Mouse (Mus musculus) cerebellum, adult 2 months (tissue): ENCODE data around the gene Tanc1. TPM values are rescaled to one million over a fixed set of nuclear protein-coding genes. Genes with fewer than 3 reads are reported as not detected.
"Not testable (repeated sequence)": the region's sequence is repeated elsewhere in the genome, so short reads cannot be mapped to it uniquely, and the experiment has no call there.

Experiments
- DNase-seq, 2 experiments: peaks; one replicate each; pipeline ENCODE4 v3.0.0; 2021
- H3K27ac ChIP-seq: fragments of 200-500 bp; 2 replicates; pipeline ENCODE4 v1.5.1; 2012; ENCODE audit warnings: low read length, control low read depth, inconsistent platforms; ENCODE audit not compliant: insufficient read depth
- H3K27me3 ChIP-seq: fragments of 200-500 bp; 2 replicates; pipeline ENCODE4 v1.6.1; 2012; ENCODE audit warnings: inconsistent platforms, mild to moderate bottlenecking, low read length, moderate library complexity; ENCODE audit not compliant: control insufficient read depth, insufficient read depth
- H3K4me1 ChIP-seq: fragments of 200-500 bp; 2 replicates; pipeline ENCODE4 v1.6.1; 2011; ENCODE audit warnings: low read length; ENCODE audit not compliant: control insufficient read depth, insufficient read depth
- H3K4me3 ChIP-seq: fragments of 200-500 bp; replicated peaks from 2 replicates; pipeline ENCODE3; 2011; ENCODE audit warnings: mild to moderate bottlenecking, low read depth, low read length, control low read depth; ENCODE audit not compliant: insufficient read depth
- CTCF ChIP-seq: fragments of 200-500 bp; IDR thresholded peaks from 2 replicates; pipeline ENCODE4 v1.5.1; 2011; ENCODE audit warnings: low read depth, mild to moderate bottlenecking, control low read depth, low read length, moderate library complexity, borderline replicate concordance; ENCODE audit not compliant: insufficient read depth
- POLR2A ChIP-seq: fragments of 200-500 bp; IDR thresholded peaks from 2 replicates; pipeline ENCODE4 v1.6.1; 2011; ENCODE audit warnings: low read length, control low read depth, borderline replicate concordance; ENCODE audit not compliant: insufficient read depth
- WGBS: fragments of 180-500 bp; shearing (Covaris S2); methylation state at CpG from one replicate; pipeline ENCODE4 v1.1.7; 2018; 5-methylcytosine and 5-hydroxymethylcytosine counted together
- polyA plus RNA-seq: library from polyadenylated mRNA; depleted of rRNA; stranded (reverse); fragments of >200 nt; gene quantifications from 2 replicates; pipeline ENCODE4 v1.2.3, GENCODE M21; 2012

The Tanc1 gene
- polyA plus RNA-seq, 1 experiment: 40.7 TPM

- no peak for DNase-seq
- TF ChIP-seq POLR2A: no peak
- TF ChIP-seq CTCF: no peak
- Histone ChIP-seq H3K4me1 (peaks cover 7% of the 10 kb centered on the region; the same call in 1 of the 2 replicates), H3K27ac (no peak overlapping the region), H3K27me3 (no peaks in the 10 kb centered on the region), H3K4me3 (no peak overlapping the region)
- 70% methylated on average over 21 of the region's 21 CpGs for WGBS
Observed at GRCm38 (mm10) chr2:59843156-59843555, 231.3 kb downstream of the Tanc1 start.

DNA sequence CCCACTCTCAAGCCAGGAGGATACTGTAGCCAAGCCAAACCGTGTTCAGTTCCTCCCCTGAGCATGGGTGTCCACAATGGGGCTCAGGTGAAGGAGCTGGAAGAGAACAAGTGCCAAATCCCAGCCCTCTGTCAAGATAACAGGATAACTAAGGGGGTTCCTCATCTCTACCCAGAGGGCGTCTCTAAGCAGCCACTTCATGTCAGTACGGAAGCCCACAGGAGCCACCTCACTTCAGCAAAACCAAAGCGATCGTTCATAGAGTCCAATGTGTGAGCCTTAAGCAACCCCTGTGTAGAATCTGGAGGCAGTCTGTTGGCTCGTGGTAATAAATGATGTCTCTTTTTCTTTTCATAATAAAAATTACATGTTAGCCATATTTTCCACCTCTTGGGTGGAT lies 232.0 kb downstream of the Tanc1 start:
- WGBS: 82% methylated on average over 6 of the region's 6 CpGs
- Histone ChIP-seq H3K27me3 (no peaks in the 10 kb centered on the region), H3K4me3 (no peak overlapping the region), H3K27ac (no peak overlapping the region), H3K4me1 (peaks cover 7% of the 10 kb centered on the region; the same call in 1 of the 2 replicates)
- TF ChIP-seq CTCF: no peak
- no peak for TF ChIP-seq POLR2A
- DNase-seq: no peak

- 91% methylated on average over 5 of the region's 5 CpGs for WGBS
- H3K4me3 ChIP-seq, H3K27me3 ChIP-seq, H3K4me1 ChIP-seq, H3K27ac ChIP-seq, DNase-seq: not testable (repeated sequence)
Observed at GRCm38 (mm10) chr2:59851885-59852284, 240.0 kb downstream of the Tanc1 start.

GRCm38 (mm10) chr2:59852916-59853315 lies 241.1 kb downstream of the Tanc1 start:
- H3K4me3 ChIP-seq: no peak overlapping the region
- DNase-seq: no peak
- no peaks in the 10 kb centered on the region for H3K27me3 ChIP-seq
- no peak for TF ChIP-seq CTCF
- no peak for TF ChIP-seq POLR2A
- 64% methylated on average over 11 of the region's 11 CpGs for WGBS
- H3K4me1 ChIP-seq: peaks cover 8% of the 10 kb centered on the region
- H3K27ac ChIP-seq: no peak overlapping the region

GRCm38 (mm10) chr2:59853543-59853942 lies 241.7 kb downstream of the Tanc1 start:
- peak; percentile 32 to 37 for DNase-seq
- TF ChIP-seq POLR2A (no peak), CTCF (no peak)
- WGBS: 42% methylated on average over 10 of the region's 10 CpGs
- Histone ChIP-seq H3K27me3 (no peaks in the 10 kb centered on the region), H3K4me1 (peaks cover 8% of the 10 kb centered on the region), H3K4me3 (no peak overlapping the region), H3K27ac (no peak overlapping the region)

GRCm38 (mm10) chr2:59854363-59854762 lies 242.5 kb downstream of the Tanc1 start:
- DNase-seq: peak; percentile 45 to 57
- no peak overlapping the region for H3K4me3 ChIP-seq
- TF ChIP-seq POLR2A: no peak
- TF ChIP-seq CTCF: no peak
- H3K27ac ChIP-seq: no peak overlapping the region
- peaks cover 8% of the 10 kb centered on the region for H3K4me1 ChIP-seq
- no peaks in the 10 kb centered on the region for H3K27me3 ChIP-seq
- 26% methylated on average over 9 of the region's 9 CpGs for WGBS

DNA sequence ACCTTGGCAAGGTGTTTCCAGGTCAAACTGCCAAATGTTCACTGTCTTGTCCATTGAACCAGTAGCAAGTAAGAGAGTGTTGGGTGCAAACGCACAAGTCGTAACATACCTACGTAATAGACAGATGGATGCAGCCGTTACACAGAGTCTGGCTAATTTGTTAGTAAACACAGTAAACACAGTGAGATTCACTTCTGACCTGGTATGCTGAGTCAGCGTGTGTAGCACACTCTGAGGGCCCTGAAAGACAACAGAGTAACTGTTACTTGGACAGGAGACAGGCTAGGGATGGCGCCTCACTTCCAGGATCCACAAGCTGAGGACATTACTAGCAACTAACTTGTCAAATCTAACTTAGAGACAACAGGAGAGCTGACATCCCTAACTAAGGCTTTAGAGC lies 250.8 kb downstream of the Tanc1 start:
- no peak for DNase-seq
- H3K4me1 ChIP-seq: no peaks in the 10 kb centered on the region
- no peak overlapping the region for H3K4me3 ChIP-seq
- no peak overlapping the region for H3K27ac ChIP-seq
- H3K27me3 ChIP-seq: no peaks in the 10 kb centered on the region
- no peak for TF ChIP-seq POLR2A
- TF ChIP-seq CTCF: no peak
- WGBS: 90% methylated on average over 6 of the region's 6 CpGs

DNA sequence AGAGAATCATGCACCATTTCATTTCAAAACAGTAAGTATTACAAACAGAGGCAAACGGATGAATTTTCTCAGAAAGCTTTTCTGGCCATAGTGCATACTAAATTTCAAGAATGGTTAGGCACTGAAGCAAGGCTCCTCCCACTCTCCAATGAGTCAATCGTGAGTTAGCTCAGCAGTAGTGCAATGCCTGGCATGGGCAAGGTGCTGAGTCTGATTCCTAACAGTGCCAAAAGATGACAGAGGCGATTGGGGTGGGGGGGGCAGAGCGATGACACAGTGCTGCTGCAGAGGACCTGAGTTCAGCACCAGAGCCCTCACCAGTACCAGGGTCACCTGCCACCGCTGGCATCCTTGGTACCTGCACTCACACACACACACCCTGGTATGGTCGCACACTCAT lies 258.7 kb downstream of the Tanc1 start:
- no peak for TF ChIP-seq POLR2A
- TF ChIP-seq CTCF: no peak
- Histone ChIP-seq H3K4me3 (no peak overlapping the region), H3K27me3 (no peaks in the 10 kb centered on the region), H3K4me1 (no peaks in the 10 kb centered on the region), H3K27ac (no peak overlapping the region)
- no peak for DNase-seq
- 76% methylated on average over 6 of the region's 6 CpGs for WGBS

GRCm38 (mm10) chr2:59876482-59876881 lies 264.6 kb downstream of the Tanc1 start:
- 92% methylated on average over 15 of the region's 15 CpGs for WGBS
- TF ChIP-seq POLR2A (no peak), CTCF (no peak)
- H3K27me3 ChIP-seq: no peaks in the 10 kb centered on the region

More at GRCm38 (mm10) chr2:59876482-59876881, 264.6 kb downstream of the Tanc1 start:
- Histone ChIP-seq H3K27ac (no peak overlapping the region), H3K4me1 (no peaks in the 10 kb centered on the region), H3K4me3 (no peak overlapping the region)
- no peak for DNase-seq
